Mouse (Mus musculus): Measurements from ENCODE around the gene Ccsap. TPM values are rescaled to one million over a fixed set of nuclear protein-coding genes. Genes with fewer than 3 reads are reported as not detected.

Ccsap gene
- polyA plus RNA-seq, 1 experiment from 2014 or later, result 2.1 TPM

DNA sequence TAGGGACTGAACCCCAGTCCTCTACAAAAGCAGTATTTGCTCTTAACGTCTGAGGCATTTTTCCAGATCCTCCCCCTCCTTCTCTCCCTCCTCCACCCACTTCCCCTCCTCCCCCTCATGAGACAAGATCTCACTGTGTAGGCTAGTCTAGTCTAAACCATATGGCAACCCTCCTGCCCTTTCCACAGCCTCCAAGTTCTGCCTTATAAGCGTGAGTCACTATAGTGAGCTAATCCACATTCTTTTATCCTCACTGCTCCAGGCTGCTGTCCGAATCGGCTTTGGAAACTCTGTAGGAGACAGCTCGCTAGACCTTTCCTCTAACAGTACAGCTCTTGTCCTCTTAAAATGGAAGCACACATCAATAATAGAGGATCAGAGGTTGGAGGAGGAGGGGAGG is 7.0 kb upstream of the Ccsap start:
- H3K36me3 ChIP-seq (ENCODE audit: control insufficient read depth, insufficient read depth, low read length), result no peaks in the 10 kb centered on the region
- H3K9me3 ChIP-seq (replicated peaks; ENCODE audit: control insufficient read depth, low read length), result no peaks in the 10 kb centered on the region
- H3K4me3 ChIP-seq (replicated peaks; ENCODE audit: low read length), result no peak overlapping the region
- H3K9ac ChIP-seq (ENCODE audit: low read length), result no peak overlapping the region
- no peaks in the 10 kb centered on the region for H3K27me3 ChIP-seq (ENCODE audit: control insufficient read depth, insufficient read depth, low read length)
- H3K27ac ChIP-seq (ENCODE audit: low read length), result no peak overlapping the region
- no peak for ATAC-seq (ENCODE audit: insufficient read depth, low FRiP score)
- WGBS, result 32% methylated on average over 5 of the region's 5 CpGs
- no peaks in the 10 kb centered on the region for H3K4me1 ChIP-seq (ENCODE audit: control insufficient read depth, insufficient read depth, low read length)
- H3K4me2 ChIP-seq (ENCODE audit: low read depth, low read length), result no peak overlapping the region

DNA sequence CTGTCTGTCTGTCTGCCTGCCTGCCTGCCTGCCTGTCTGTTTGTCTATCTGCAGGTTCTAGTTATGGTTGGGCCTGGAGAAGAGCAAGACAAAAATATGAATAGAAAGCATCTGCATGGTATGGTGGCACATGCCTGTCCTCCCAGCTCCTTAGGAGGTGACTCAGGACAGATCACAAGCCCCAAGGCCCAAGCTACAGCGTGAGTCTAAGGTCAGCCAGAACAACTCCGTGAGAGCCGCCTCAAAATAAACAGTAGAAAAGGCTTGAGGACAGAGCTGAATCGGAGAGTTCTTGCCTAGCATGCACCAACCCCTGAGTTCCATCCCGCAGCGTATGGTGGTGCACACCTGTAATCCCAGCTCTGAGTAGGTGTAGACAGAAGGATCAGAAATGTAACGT is 5.8 kb upstream of the Ccsap start:
- H3K27ac ChIP-seq (ENCODE audit: low read length), result no peak overlapping the region
- H3K9me3 ChIP-seq (replicated peaks; ENCODE audit: control insufficient read depth, low read length), result no peaks in the 10 kb centered on the region
- no peaks in the 10 kb centered on the region for H3K4me1 ChIP-seq (ENCODE audit: control insufficient read depth, insufficient read depth, low read length)
- ATAC-seq (ENCODE audit: insufficient read depth, low FRiP score), result no peak
- no peaks in the 10 kb centered on the region for H3K27me3 ChIP-seq (ENCODE audit: control insufficient read depth, insufficient read depth, low read length)
- no peak overlapping the region for H3K4me2 ChIP-seq (ENCODE audit: low read depth, low read length)
- H3K4me3 ChIP-seq (replicated peaks; ENCODE audit: low read length), result no peak overlapping the region
- no peak overlapping the region for H3K9ac ChIP-seq (ENCODE audit: low read length)
- WGBS, result 59% methylated on average over 7 of the region's 7 CpGs
- H3K36me3 ChIP-seq (ENCODE audit: control insufficient read depth, insufficient read depth, low read length), result no peaks in the 10 kb centered on the region

DNA sequence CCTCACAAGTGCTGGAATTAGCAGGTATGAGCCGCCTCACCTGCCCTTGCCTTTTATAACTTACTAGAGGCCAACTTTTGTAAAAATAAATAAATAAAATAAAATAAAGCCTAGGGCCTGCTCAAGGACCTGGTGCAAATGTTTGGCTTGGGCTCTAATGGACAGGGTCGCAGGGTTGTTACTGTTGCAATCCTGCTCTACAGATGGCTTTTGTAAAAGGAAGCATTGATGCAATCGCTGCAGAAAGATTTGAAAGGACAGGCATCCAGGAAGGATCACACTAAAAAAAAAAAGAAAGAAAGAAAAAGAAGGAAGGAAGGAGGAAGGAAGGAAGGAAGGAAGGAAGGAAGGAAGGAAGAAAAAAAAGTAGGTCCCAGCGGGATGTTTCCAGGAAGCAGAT is 377 bp upstream of the Ccsap start:
- ATAC-seq (ENCODE audit: insufficient read depth, low FRiP score), result no peak
- H3K4me2 ChIP-seq (ENCODE audit: low read depth, low read length), result peak overlapping the region; percentile 96
- H3K9ac ChIP-seq (ENCODE audit: low read length), result no peak overlapping the region
- 60% methylated on average over 4 of the region's 4 CpGs for WGBS
- no peaks in the 10 kb centered on the region for H3K9me3 ChIP-seq (replicated peaks; ENCODE audit: control insufficient read depth, low read length)
- no peak overlapping the region for H3K27ac ChIP-seq (ENCODE audit: low read length)
- H3K4me1 ChIP-seq (ENCODE audit: control insufficient read depth, insufficient read depth, low read length), result peaks cover 6% of the 10 kb centered on the region; the same call in 1 of the 2 replicates
- no peaks in the 10 kb centered on the region for H3K27me3 ChIP-seq (ENCODE audit: control insufficient read depth, insufficient read depth, low read length)
- no peaks in the 10 kb centered on the region for H3K36me3 ChIP-seq (ENCODE audit: control insufficient read depth, insufficient read depth, low read length)
- H3K4me3 ChIP-seq (replicated peaks; ENCODE audit: low read length), result no peak overlapping the region

DNA sequence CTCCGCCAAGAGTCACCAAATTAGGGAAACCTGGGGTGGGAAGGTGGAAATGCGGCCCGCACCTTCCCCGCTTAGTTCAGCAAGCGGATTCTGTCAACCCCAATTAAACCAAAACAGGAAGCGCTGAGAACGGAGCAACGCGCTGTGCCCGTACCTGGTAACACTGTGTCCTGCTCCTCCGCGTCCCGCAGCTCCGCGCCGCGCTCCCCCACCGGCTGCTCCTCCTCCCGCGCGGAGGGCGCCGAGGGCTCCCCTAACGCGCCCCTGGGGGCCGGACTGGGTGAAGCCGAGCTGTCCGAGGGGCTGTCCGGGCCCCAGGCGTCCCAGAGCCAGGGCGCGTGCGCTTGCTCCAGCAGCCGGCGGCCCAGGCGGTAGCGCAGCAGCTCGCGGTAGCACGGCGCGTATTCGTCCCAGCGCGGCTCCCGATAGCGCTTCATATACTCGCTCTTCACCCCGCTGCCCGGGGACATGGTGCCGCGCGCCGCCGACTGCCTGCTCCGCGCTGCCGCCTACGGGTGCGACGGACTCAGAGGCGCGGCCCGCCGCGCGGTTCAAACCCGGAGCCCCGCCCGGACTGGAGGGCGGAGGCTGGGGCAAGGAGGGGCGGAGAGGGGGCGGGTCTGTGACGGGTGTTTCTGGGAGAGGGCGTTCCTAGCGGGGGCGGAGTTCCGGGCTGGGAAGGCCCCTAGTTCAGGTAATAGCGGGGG is 915 bp downstream of the Ccsap start:
- H3K4me3 ChIP-seq (replicated peaks; ENCODE audit: low read length), result peak overlapping the region; percentile 90
- no peaks in the 10 kb centered on the region for H3K9me3 ChIP-seq (replicated peaks; ENCODE audit: control insufficient read depth, low read length)
- peaks cover 6% of the 10 kb centered on the region; the same call in 1 of the 2 replicates for H3K4me1 ChIP-seq (ENCODE audit: control insufficient read depth, insufficient read depth, low read length)
- H3K27ac ChIP-seq (ENCODE audit: low read length), result peak overlapping the region; percentile 24; the same call in 1 of the 2 replicates
- no peaks in the 10 kb centered on the region for H3K27me3 ChIP-seq (ENCODE audit: control insufficient read depth, insufficient read depth, low read length)
- no peaks in the 10 kb centered on the region for H3K36me3 ChIP-seq (ENCODE audit: control insufficient read depth, insufficient read depth, low read length)
- peak overlapping the region; percentile 96 for H3K4me2 ChIP-seq (ENCODE audit: low read depth, low read length)
- H3K9ac ChIP-seq (ENCODE audit: low read length), result peak overlapping the region; percentile 81
- under 1% methylated on average over 79 of the region's 79 CpGs for WGBS
- peak; percentile 98 for ATAC-seq (ENCODE audit: insufficient read depth, low FRiP score)

DNA sequence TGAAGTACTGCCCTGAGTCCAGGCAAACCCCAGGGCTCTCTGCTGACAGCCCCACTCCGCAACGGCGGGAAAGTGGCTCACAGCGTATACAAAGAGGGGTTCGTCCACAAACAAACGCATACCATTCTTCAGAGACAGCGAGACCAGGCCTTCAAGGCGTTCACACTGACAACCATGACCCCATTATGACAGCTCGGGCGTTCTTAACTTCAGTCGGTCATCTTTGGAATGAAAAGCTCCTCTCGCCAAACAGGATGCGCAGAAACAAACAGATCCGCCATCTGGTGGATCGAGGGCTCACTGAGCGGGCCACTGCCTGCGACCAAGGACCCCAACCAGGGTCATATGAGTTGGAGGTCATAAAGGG is 1.5 kb downstream of the Ccsap start:
- peak overlapping the region; percentile 81 for H3K9ac ChIP-seq (ENCODE audit: low read length)
- under 1% methylated on average over 17 of the region's 17 CpGs for WGBS
- H3K9me3 ChIP-seq (replicated peaks; ENCODE audit: control insufficient read depth, low read length), result no peaks in the 10 kb centered on the region
- no peaks in the 10 kb centered on the region for H3K27me3 ChIP-seq (ENCODE audit: control insufficient read depth, insufficient read depth, low read length)
- peak overlapping the region; percentile 90 for H3K4me3 ChIP-seq (replicated peaks; ENCODE audit: low read length)
- peaks cover 6% of the 10 kb centered on the region; the same call in 1 of the 2 replicates for H3K4me1 ChIP-seq (ENCODE audit: control insufficient read depth, insufficient read depth, low read length)
- peak overlapping the region; percentile 96 for H3K4me2 ChIP-seq (ENCODE audit: low read depth, low read length)
- no peak overlapping the region; the same call in 1 of the 2 replicates for H3K27ac ChIP-seq (ENCODE audit: low read length)
- no peaks in the 10 kb centered on the region for H3K36me3 ChIP-seq (ENCODE audit: control insufficient read depth, insufficient read depth, low read length)
- ATAC-seq (ENCODE audit: insufficient read depth, low FRiP score), result no peak

DNA sequence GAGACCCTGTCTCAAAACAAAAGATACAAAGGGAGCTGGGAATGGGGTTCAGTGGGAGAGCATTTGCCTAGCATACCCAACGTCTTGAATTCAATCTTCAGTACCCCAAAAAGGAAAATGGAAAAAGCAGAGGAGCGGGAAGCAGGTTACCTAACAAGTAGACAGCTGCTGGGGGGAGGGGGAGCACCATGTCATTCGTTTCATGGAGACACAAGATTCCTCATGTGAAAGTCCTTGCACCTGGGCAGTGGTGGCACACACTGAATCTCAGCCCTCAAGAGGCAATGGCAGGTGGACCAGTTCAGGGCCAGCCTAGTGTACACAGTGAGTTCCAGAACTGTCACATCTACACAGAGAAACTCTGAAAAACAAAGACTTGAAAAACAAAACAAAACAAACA is 2.6 kb downstream of the Ccsap start:
- Histone ChIP-seq H3K27me3 (ENCODE audit: control insufficient read depth, insufficient read depth, low read length) (no peaks in the 10 kb centered on the region), H3K4me1 (ENCODE audit: control insufficient read depth, insufficient read depth, low read length) (peaks cover 6% of the 10 kb centered on the region; the same call in 1 of the 2 replicates), H3K27ac (ENCODE audit: low read length) (no peak overlapping the region), H3K9me3 (replicated peaks; ENCODE audit: control insufficient read depth, low read length) (no peaks in the 10 kb centered on the region), H3K4me3 (replicated peaks; ENCODE audit: low read length) (no peak overlapping the region), H3K9ac (ENCODE audit: low read length) (no peak overlapping the region), H3K4me2 (ENCODE audit: low read depth, low read length) (no peak overlapping the region), H3K36me3 (ENCODE audit: control insufficient read depth, insufficient read depth, low read length) (no peaks in the 10 kb centered on the region)
- no peak for ATAC-seq (ENCODE audit: insufficient read depth, low FRiP score)
- WGBS, result 72% methylated on average over 3 of the region's 3 CpGs

DNA sequence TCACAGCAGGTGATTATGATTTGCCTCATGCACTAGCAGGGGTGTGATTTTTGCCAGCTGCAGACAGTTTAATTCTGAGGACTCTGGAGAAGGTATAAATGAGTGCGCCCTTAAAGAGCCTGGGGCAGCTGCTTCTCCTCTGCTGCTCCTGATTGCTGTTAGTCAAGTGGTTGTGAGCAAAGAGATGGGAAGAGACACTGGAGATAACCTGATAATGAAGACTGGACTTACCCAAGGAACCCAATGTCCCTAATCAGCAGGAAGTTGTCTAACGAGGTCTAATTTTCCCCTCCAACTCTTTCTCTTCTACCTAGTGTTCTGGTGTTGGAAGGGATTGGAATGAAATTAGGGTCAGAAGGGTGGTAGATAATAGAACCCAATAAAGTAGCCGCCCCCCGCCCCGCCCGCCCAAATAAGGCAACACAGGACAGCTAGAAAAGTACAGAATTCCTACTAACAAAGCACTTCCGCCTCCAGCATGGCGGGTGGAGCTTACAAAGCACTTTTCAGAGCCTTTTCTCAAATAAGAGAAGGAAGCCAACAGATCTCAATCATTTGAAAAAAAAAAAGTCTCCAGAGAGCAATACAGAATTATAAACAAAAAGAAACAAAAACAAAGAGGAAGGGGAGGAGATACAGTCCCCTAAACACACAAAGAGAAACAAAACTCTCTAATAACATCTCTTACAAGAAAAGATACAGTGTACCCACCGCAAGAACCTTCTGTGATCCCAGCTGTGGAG is 5.1 kb downstream of the Ccsap start:
- ATAC-seq (ENCODE audit: insufficient read depth, low FRiP score), result no peak
- Histone ChIP-seq H3K4me3 (replicated peaks; ENCODE audit: low read length) (no peak overlapping the region), H3K9ac (ENCODE audit: low read length) (no peak overlapping the region), H3K4me1 (ENCODE audit: control insufficient read depth, insufficient read depth, low read length) (peaks cover 6% of the 10 kb centered on the region; the same call in 1 of the 2 replicates), H3K27me3 (ENCODE audit: control insufficient read depth, insufficient read depth, low read length) (no peaks in the 10 kb centered on the region), H3K4me2 (ENCODE audit: low read depth, low read length) (no peak overlapping the region), H3K27ac (ENCODE audit: low read length) (no peak overlapping the region), H3K36me3 (ENCODE audit: control insufficient read depth, insufficient read depth, low read length) (no peaks in the 10 kb centered on the region), H3K9me3 (replicated peaks; ENCODE audit: control insufficient read depth, low read length) (no peaks in the 10 kb centered on the region)
- WGBS, result 84% methylated on average over 9 of the region's 9 CpGs

DNA sequence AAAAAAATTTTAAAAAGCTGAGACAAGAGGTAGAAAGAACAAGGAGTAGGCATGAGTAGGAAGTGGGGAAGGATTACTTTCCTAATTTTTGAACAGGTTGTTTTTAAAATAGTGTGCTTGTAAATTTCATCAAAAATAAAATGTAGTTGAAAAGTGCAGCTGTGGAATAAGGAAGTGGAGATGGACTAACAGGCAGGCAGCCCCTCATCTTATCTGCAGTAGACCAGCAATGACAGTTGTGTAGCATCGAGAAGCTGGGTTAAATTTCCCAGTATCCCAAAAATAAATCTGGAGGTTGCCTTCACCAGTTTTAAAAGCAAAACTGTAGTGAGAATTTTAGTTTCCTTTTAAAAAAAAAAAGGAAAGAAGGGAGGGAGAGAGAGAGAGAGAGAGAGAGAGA is 5.8 kb downstream of the Ccsap start:
- no peaks in the 10 kb centered on the region for H3K36me3 ChIP-seq (ENCODE audit: control insufficient read depth, insufficient read depth, low read length)
- no peak overlapping the region for H3K4me2 ChIP-seq (ENCODE audit: low read depth, low read length)
- 88% methylated on average over 1 of the region's 1 CpGs for WGBS
- no peak overlapping the region for H3K4me3 ChIP-seq (replicated peaks; ENCODE audit: low read length)
- H3K9me3 ChIP-seq (replicated peaks; ENCODE audit: control insufficient read depth, low read length), result no peaks in the 10 kb centered on the region
- peaks cover 6% of the 10 kb centered on the region; the same call in 1 of the 2 replicates for H3K4me1 ChIP-seq (ENCODE audit: control insufficient read depth, insufficient read depth, low read length)
- H3K27me3 ChIP-seq (ENCODE audit: control insufficient read depth, insufficient read depth, low read length), result no peaks in the 10 kb centered on the region
- ATAC-seq (ENCODE audit: insufficient read depth, low FRiP score), result no peak
- H3K27ac ChIP-seq (ENCODE audit: low read length), result no peak overlapping the region
- no peak overlapping the region for H3K9ac ChIP-seq (ENCODE audit: low read length)

DNA sequence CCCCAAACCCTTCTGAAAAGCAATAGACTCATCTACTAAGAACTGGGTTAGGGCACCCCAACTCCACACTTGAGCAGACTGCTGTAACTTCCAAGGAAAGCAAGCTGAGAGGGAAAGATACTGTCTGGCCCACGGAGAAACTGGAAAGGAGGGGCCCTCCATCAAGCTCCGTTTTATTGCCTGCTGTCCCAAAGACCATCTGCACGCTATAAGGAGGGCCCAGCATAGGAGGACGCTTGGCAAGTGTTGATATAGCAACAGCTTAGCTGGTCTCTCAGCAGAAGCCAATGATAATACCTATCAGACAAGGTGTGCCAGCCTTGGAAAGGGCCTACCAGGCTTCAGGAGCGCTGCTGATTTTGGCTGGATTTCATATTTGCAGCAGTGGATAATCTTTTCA is 8.4 kb downstream of the Ccsap start:
- Histone ChIP-seq H3K4me1 (ENCODE audit: control insufficient read depth, insufficient read depth, low read length) (no peaks in the 10 kb centered on the region), H3K27me3 (ENCODE audit: control insufficient read depth, insufficient read depth, low read length) (no peaks in the 10 kb centered on the region), H3K27ac (ENCODE audit: low read length) (no peak overlapping the region), H3K9ac (ENCODE audit: low read length) (no peak overlapping the region), H3K4me2 (ENCODE audit: low read depth, low read length) (no peak overlapping the region), H3K36me3 (ENCODE audit: control insufficient read depth, insufficient read depth, low read length) (no peaks in the 10 kb centered on the region), H3K4me3 (replicated peaks; ENCODE audit: low read length) (no peak overlapping the region), H3K9me3 (replicated peaks; ENCODE audit: control insufficient read depth, low read length) (no peaks in the 10 kb centered on the region)
- 61% methylated on average over 5 of the region's 5 CpGs for WGBS
- no peak for ATAC-seq (ENCODE audit: insufficient read depth, low FRiP score)
